Mouse (Mus musculus): ENCODE measurements around the gene Ube2f. TPM values are rescaled to one million over a fixed set of nuclear protein-coding genes. Genes with fewer than 3 reads are reported as not detected.

Ube2f gene
- polyA plus RNA-seq, 1 experiment from 2014 or later, result 60.8 TPM

GRCm38 (mm10) chr1:91321760-91322438 lies 71.8 kb downstream of the Ube2f start, which contains the start of gene Espnl:
Gene Espnl (plus strand): TSS chr1:91322075.
- Histone ChIP-seq H3K4me1 (replicated peaks; ENCODE audit: control insufficient read depth, insufficient read depth, low read length) (no peaks in the 10 kb centered on the region), H3K4me3 (ENCODE audit: low read length) (no peak within 1 kb of the TSS), H3K9me3 (ENCODE audit: control insufficient read depth, low read length) (no peaks in the 10 kb centered on the region), H3K36me3 (ENCODE audit: control insufficient read depth, insufficient read depth, low read length) (no peaks in the 10 kb centered on the region), H3K27me3 (ENCODE audit: control insufficient read depth, insufficient read depth, low read depth, low read length) (no peaks in the 10 kb centered on the region), H3K4me2 (ENCODE audit: low read depth, low read length) (no peak within 1 kb of the TSS), H3K27ac (ENCODE audit: low read length) (no peak within 1 kb of the TSS), H3K9ac (ENCODE audit: low read length) (no peak within 1 kb of the TSS)
- peak; percentile 31; the same call in 1 of the 2 replicates for ATAC-seq (ENCODE audit: low read depth)
- WGBS, result 45% methylated on average over 19 of the region's 19 CpGs

- 54% methylated on average over 2 of the region's 2 CpGs for WGBS
- no peaks in the 10 kb centered on the region for H3K36me3 ChIP-seq (ENCODE audit: control insufficient read depth, insufficient read depth, low read length)
- no peak overlapping the region for H3K4me3 ChIP-seq (ENCODE audit: low read length)
- no peak overlapping the region for H3K9ac ChIP-seq (ENCODE audit: low read length)
- no peak overlapping the region for H3K27ac ChIP-seq (ENCODE audit: low read length)
- H3K4me2 ChIP-seq (ENCODE audit: low read depth, low read length), result no peak overlapping the region
- ATAC-seq (ENCODE audit: low read depth), result no peak
- no peaks in the 10 kb centered on the region for H3K4me1 ChIP-seq (replicated peaks; ENCODE audit: control insufficient read depth, insufficient read depth, low read length)
- H3K27me3 ChIP-seq (ENCODE audit: control insufficient read depth, insufficient read depth, low read depth, low read length), result no peaks in the 10 kb centered on the region
- H3K9me3 ChIP-seq (ENCODE audit: control insufficient read depth, low read length), result no peaks in the 10 kb centered on the region
Observed at GRCm38 (mm10) chr1:91324646-91325045, 74.5 kb downstream of the Ube2f start.

- ATAC-seq (ENCODE audit: low read depth), result no peak
- no peak overlapping the region for H3K4me2 ChIP-seq (ENCODE audit: low read depth, low read length)
- H3K4me1 ChIP-seq (replicated peaks; ENCODE audit: control insufficient read depth, insufficient read depth, low read length), result no peaks in the 10 kb centered on the region
- no peaks in the 10 kb centered on the region for H3K9me3 ChIP-seq (ENCODE audit: control insufficient read depth, low read length)
- no peaks in the 10 kb centered on the region for H3K27me3 ChIP-seq (ENCODE audit: control insufficient read depth, insufficient read depth, low read depth, low read length)
- no peak overlapping the region for H3K27ac ChIP-seq (ENCODE audit: low read length)
- H3K9ac ChIP-seq (ENCODE audit: low read length), result no peak overlapping the region
- no peaks in the 10 kb centered on the region for H3K36me3 ChIP-seq (ENCODE audit: control insufficient read depth, insufficient read depth, low read length)
- WGBS, result 72% methylated on average over 4 of the region's 4 CpGs
- H3K4me3 ChIP-seq (ENCODE audit: low read length), result no peak overlapping the region
Observed at GRCm38 (mm10) chr1:91325488-91326042, 75.5 kb downstream of the Ube2f start.

- Histone ChIP-seq H3K4me2 (ENCODE audit: low read depth, low read length) (no peak overlapping the region), H3K4me3 (ENCODE audit: low read length) (no peak overlapping the region), H3K9me3 (ENCODE audit: control insufficient read depth, low read length) (no peaks in the 10 kb centered on the region), H3K9ac (ENCODE audit: low read length) (no peak overlapping the region), H3K27ac (ENCODE audit: low read length) (no peak overlapping the region), H3K36me3 (ENCODE audit: control insufficient read depth, insufficient read depth, low read length) (no peaks in the 10 kb centered on the region), H3K27me3 (ENCODE audit: control insufficient read depth, insufficient read depth, low read depth, low read length) (no peaks in the 10 kb centered on the region), H3K4me1 (replicated peaks; ENCODE audit: control insufficient read depth, insufficient read depth, low read length) (no peaks in the 10 kb centered on the region)
- no peak for ATAC-seq (ENCODE audit: low read depth)
- 40% methylated on average over 4 of the region's 4 CpGs for WGBS
Observed at GRCm38 (mm10) chr1:91332102-91332501, 82.0 kb downstream of the Ube2f start.

- no peak overlapping the region for H3K4me2 ChIP-seq (ENCODE audit: low read depth, low read length)
- H3K9ac ChIP-seq (ENCODE audit: low read length), result no peak overlapping the region
- H3K4me1 ChIP-seq (replicated peaks; ENCODE audit: control insufficient read depth, insufficient read depth, low read length), result no peaks in the 10 kb centered on the region
- no peak overlapping the region for H3K27ac ChIP-seq (ENCODE audit: low read length)
- no peaks in the 10 kb centered on the region for H3K36me3 ChIP-seq (ENCODE audit: control insufficient read depth, insufficient read depth, low read length)
- no peaks in the 10 kb centered on the region for H3K9me3 ChIP-seq (ENCODE audit: control insufficient read depth, low read length)
- ATAC-seq (ENCODE audit: low read depth), result no peak
- no peaks in the 10 kb centered on the region for H3K27me3 ChIP-seq (ENCODE audit: control insufficient read depth, insufficient read depth, low read depth, low read length)
- H3K4me3 ChIP-seq (ENCODE audit: low read length), result no peak overlapping the region
Observed at GRCm38 (mm10) chr1:91333582-91333981, 83.5 kb downstream of the Ube2f start.

- Histone ChIP-seq H3K27me3 (ENCODE audit: control insufficient read depth, insufficient read depth, low read depth, low read length) (0 out of 2 replicates have a peak, but pooled peaks cover under 1% of the 10 kb centered on the region), H3K4me1 (replicated peaks; ENCODE audit: control insufficient read depth, insufficient read depth, low read length) (no peaks in the 10 kb centered on the region), H3K4me3 (ENCODE audit: low read length) (no peak overlapping the region), H3K9ac (ENCODE audit: low read length) (no peak overlapping the region), H3K27ac (ENCODE audit: low read length) (no peak overlapping the region), H3K4me2 (ENCODE audit: low read depth, low read length) (no peak overlapping the region), H3K36me3 (ENCODE audit: control insufficient read depth, insufficient read depth, low read length) (no peaks in the 10 kb centered on the region), H3K9me3 (ENCODE audit: control insufficient read depth, low read length) (no peaks in the 10 kb centered on the region)
- ATAC-seq (ENCODE audit: low read depth), result no peak
- WGBS, result 83% methylated on average over 7 of the region's 7 CpGs
Observed at GRCm38 (mm10) chr1:91337355-91337754, 87.3 kb downstream of the Ube2f start.

Other genes starting within 250 kb of the Ube2f start
- 1.3 and 1.7 TPM in 2 replicates for gene Rbm44, start 105.2 kb upstream of the Ube2f start, polyA plus RNA-seq (2015; fragmentation: Nextera tagmentation; extraction: Ambion mirVana)
- gene Ramp1, start 70.5 kb upstream of the Ube2f start, polyA plus RNA-seq (2015; fragmentation: Nextera tagmentation; extraction: Ambion mirVana), result 8.6 and 9.4 TPM in 2 replicates
- 16.7 and 19.0 TPM in 2 replicates for gene Scly, start 48.0 kb downstream of the Ube2f start, polyA plus RNA-seq (2015; fragmentation: Nextera tagmentation; extraction: Ambion mirVana)
- not detected in 2 replicates for gene Espnl, start 71.8 kb downstream of the Ube2f start, polyA plus RNA-seq (2015; fragmentation: Nextera tagmentation; extraction: Ambion mirVana)
- gene Klhl30, start 100.7 kb downstream of the Ube2f start, polyA plus RNA-seq (2015; fragmentation: Nextera tagmentation; extraction: Ambion mirVana), result 1.4 and 1.7 TPM in 2 replicates
- gene Erfe, start 116.1 kb downstream of the Ube2f start, polyA plus RNA-seq (2015; fragmentation: Nextera tagmentation; extraction: Ambion mirVana), result 1.6 and 2.2 TPM in 2 replicates
- 133 and 139 TPM in 2 replicates for gene Ilkap, start 148.5 kb downstream of the Ube2f start, polyA plus RNA-seq (2015; fragmentation: Nextera tagmentation; extraction: Ambion mirVana)
- gene Hes6, start 163.7 kb downstream of the Ube2f start, polyA plus RNA-seq (2015; fragmentation: Nextera tagmentation; extraction: Ambion mirVana), result 73.2 and 77.2 TPM in 2 replicates
- 10.7 and 12.2 TPM in 2 replicates for gene Per2, start 209.0 kb downstream of the Ube2f start, polyA plus RNA-seq (2015; fragmentation: Nextera tagmentation; extraction: Ambion mirVana)
- 12.8 and 13.0 TPM in 2 replicates for gene Traf3ip1, start 244.3 kb downstream of the Ube2f start, polyA plus RNA-seq (2015; fragmentation: Nextera tagmentation; extraction: Ambion mirVana)

Data from lung, embryonic 16.5 days (tissue).